Mouse (Mus musculus): ENCODE measurements at regions not wholly inside any gene's neighbourhood (a gene's known extent, or its start where the extent isn't known, plus 50 kb on each side); places are given as distances from the start of the nearest gene placed in this dataset.

GRCm38 (mm10) chr2:8394128-8394527 lies 884.8 kb upstream of the Celf2 start:
- TF ChIP-seq EP300 (IDR thresholded peaks at IDR 0.05; ENCODE audit: insufficient read depth, low read depth, low read length) (no peak), CTCF (IDR thresholded peaks at IDR 0.05; ENCODE audit: low read depth, low read length) (no peak), POLR2A (IDR thresholded peaks at IDR 0.05; ENCODE audit: insufficient read depth, low read length) (no peak)
